In the genomic region with DNA sequence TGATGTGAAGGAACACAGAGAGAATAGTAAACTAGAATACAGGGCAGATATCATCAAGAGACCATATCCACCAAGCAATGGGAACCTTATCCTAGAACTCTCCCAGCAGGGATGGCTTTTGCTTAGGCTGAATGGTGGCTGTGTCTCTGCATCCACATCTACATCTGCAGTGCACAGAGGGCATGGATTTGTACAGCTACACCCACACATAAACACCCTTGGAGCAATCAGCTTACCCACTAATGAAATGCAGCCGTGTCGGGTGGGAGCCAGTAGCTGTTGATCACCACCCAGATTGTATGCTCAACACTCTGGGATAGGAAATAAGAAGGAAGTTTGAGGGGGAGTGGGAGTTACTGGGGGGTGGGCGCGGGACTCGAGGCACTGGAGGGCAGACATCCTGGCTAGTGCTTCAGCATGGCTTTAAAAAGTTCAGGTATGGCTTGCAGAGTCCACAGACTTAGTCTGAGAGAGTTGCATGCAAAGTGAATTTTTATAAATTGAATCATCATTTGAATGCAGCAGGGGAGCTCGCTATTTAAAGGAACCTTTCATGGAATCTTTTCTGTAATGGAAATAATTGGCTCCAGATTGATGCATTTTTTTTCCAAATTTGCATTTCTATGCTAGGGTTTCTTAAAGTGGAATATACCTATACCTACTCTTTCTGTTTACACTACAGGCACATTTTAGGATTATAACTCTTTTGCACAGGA, we compare ENCODE assay signal across 17 mouse cellular contexts. TPM values are rescaled to one million over a fixed set of nuclear protein-coding genes. Genes with fewer than 3 reads are reported as not detected.
DNase-seq lines count a peak whose midpoint lies in the region; ATAC-seq lines count a peak whose summit lies in the region.
"Had no signal": no experiment of that assay in that cellular context is flagged by ENCODE, and none has a peak within 500 bp of the region (broad histone marks: within the 10 kb centered on the region; RNA-seq: fewer than 3 reads in every experiment).

No protein-coding gene starts in this region.

- peaks cover 26% of the 10 kb centered on the region for H3K4me1 ChIP-seq in midbrain, embryonic 15.5 days
- H3K4me1 ChIP-seq in midbrain, embryonic 10.5 days, result peaks cover 40% of the 10 kb centered on the region
- peaks cover 31% of the 10 kb centered on the region for H3K4me1 ChIP-seq in embryonic facial prominence, embryonic 15.5 days
- peaks cover 22% of the 10 kb centered on the region for H3K4me1 ChIP-seq in hindbrain, embryonic 12.5 days
- peaks cover 7% of the 10 kb centered on the region; the same call in 1 of the 2 replicates for H3K4me1 ChIP-seq in limb, embryonic 15.5 days
- H3K4me1 ChIP-seq: intestine, embryonic 15.5 days had no signal

- no peak overlapping the region; the same call in 1 of the 2 replicates for H3K4me2 ChIP-seq in midbrain, embryonic 15.5 days
- peak overlapping the region; percentile 34 for H3K4me2 ChIP-seq in embryonic facial prominence, embryonic 15.5 days (replicated peaks)
- no peak overlapping the region for H3K4me2 ChIP-seq in hindbrain, embryonic 12.5 days (replicated peaks)
- H3K4me2 ChIP-seq in limb, embryonic 15.5 days, result 0 out of 2 replicates have a peak overlapping the region, but pooled peaks have one; percentile 14
- H3K4me2 ChIP-seq: intestine, embryonic 15.5 days; lung, embryonic 14.5 days had no signal

- no peak for DNase-seq in midbrain, embryonic 10.5 days (ENCODE audit: low spot score)
- no peak for DNase-seq in gastrocnemius, postnatal 10 days
- DNase-seq in spleen, postnatal 14 days (ENCODE audit: low spot score in 2 of 2), result no peak
- DNase-seq in T-cell, adult 2 months (ENCODE audit: low spot score), result no peak
- DNase-seq: cerebellum, adult 9-10 months; liver; lung, embryonic 14.5 days; right cerebral cortex, postnatal 25 days had no signal

- H3K9ac ChIP-seq in midbrain, embryonic 15.5 days, result no peak overlapping the region
- H3K9ac ChIP-seq in embryonic facial prominence, embryonic 15.5 days, result no peak overlapping the region
- H3K9ac ChIP-seq in hindbrain, embryonic 12.5 days, result no peak overlapping the region
- H3K9ac ChIP-seq in limb, embryonic 15.5 days, result no peak overlapping the region
- H3K9ac ChIP-seq: intestine, embryonic 15.5 days; lung, embryonic 14.5 days had no signal

- H3K9me3 ChIP-seq in midbrain, embryonic 15.5 days, result no peaks in the 10 kb centered on the region
- no peaks in the 10 kb centered on the region for H3K9me3 ChIP-seq in midbrain, embryonic 10.5 days (replicated peaks)
- no peaks in the 10 kb centered on the region for H3K9me3 ChIP-seq in embryonic facial prominence, embryonic 15.5 days (replicated peaks)
- H3K9me3 ChIP-seq in hindbrain, embryonic 12.5 days (replicated peaks), result no peaks in the 10 kb centered on the region
- H3K9me3 ChIP-seq in limb, embryonic 15.5 days, result no peaks in the 10 kb centered on the region
- H3K9me3 ChIP-seq: intestine, embryonic 15.5 days had no signal

- WGBS in midbrain, embryonic 15.5 days, result 50% methylated on average over 6 of the region's 6 CpGs
- 80% methylated on average over 6 of the region's 6 CpGs for WGBS in midbrain, embryonic 10.5 days
- 26% methylated on average over 6 of the region's 6 CpGs for WGBS in embryonic facial prominence, embryonic 15.5 days
- 56% methylated on average over 6 of the region's 6 CpGs for WGBS in hindbrain, embryonic 12.5 days
- WGBS in limb, embryonic 15.5 days, result 34% methylated on average over 6 of the region's 6 CpGs

- H3K27me3 ChIP-seq in midbrain, embryonic 15.5 days (replicated peaks), result no peaks in the 10 kb centered on the region
- no peaks in the 10 kb centered on the region for H3K27me3 ChIP-seq in midbrain, embryonic 10.5 days (ENCODE audit: low read depth, poor library complexity, severe bottlenecking)
- H3K27me3 ChIP-seq in embryonic facial prominence, embryonic 15.5 days, result no peaks in the 10 kb centered on the region
- no peaks in the 10 kb centered on the region for H3K27me3 ChIP-seq in hindbrain, embryonic 12.5 days
- H3K27me3 ChIP-seq in limb, embryonic 15.5 days, result no peaks in the 10 kb centered on the region
- H3K27me3 ChIP-seq: intestine, embryonic 15.5 days had no signal

- no peak overlapping the region for H3K4me3 ChIP-seq in midbrain, embryonic 15.5 days
- no peak overlapping the region for H3K4me3 ChIP-seq in midbrain, embryonic 10.5 days
- no peak overlapping the region for H3K4me3 ChIP-seq in embryonic facial prominence, embryonic 15.5 days (replicated peaks)
- H3K4me3 ChIP-seq in hindbrain, embryonic 12.5 days, result no peak overlapping the region
- H3K4me3 ChIP-seq in limb, embryonic 15.5 days, result no peak overlapping the region
- H3K4me3 ChIP-seq: intestine, embryonic 15.5 days had no signal

- no peaks in the 10 kb centered on the region for H3K36me3 ChIP-seq in midbrain, embryonic 15.5 days (replicated peaks)
- peaks cover 34% of the 10 kb centered on the region for H3K36me3 ChIP-seq in midbrain, embryonic 10.5 days
- H3K36me3 ChIP-seq in embryonic facial prominence, embryonic 15.5 days, result peaks cover 3% of the 10 kb centered on the region; the same call in 1 of the 2 replicates
- H3K36me3 ChIP-seq in hindbrain, embryonic 12.5 days, result no peaks in the 10 kb centered on the region
- H3K36me3 ChIP-seq in limb, embryonic 15.5 days, result no peaks in the 10 kb centered on the region
- H3K36me3 ChIP-seq: intestine, embryonic 15.5 days had no signal

- ATAC-seq in midbrain, embryonic 15.5 days (replicated peaks), result 0 out of 2 replicates have a peak, but pooled peaks have one; percentile 4
- peak; percentile 72 for ATAC-seq in embryonic facial prominence, embryonic 15.5 days (ENCODE audit: insufficient number of reproducible peaks, low FRiP score, low TSS enrichment, low read depth)
- peak; percentile 56; the same call in 1 of the 2 replicates for ATAC-seq in hindbrain, embryonic 12.5 days (ENCODE audit: low FRiP score)
- ATAC-seq in limb, embryonic 15.5 days (ENCODE audit: insufficient number of reproducible peaks, low FRiP score, low TSS enrichment, low read depth), result no peak
- ATAC-seq: intestine, embryonic 15.5 days had no signal

- H3K27ac ChIP-seq in midbrain, embryonic 15.5 days, result no peak overlapping the region
- H3K27ac ChIP-seq in midbrain, embryonic 10.5 days (replicated peaks), result no peak overlapping the region
- peak overlapping the region; percentile 91 for H3K27ac ChIP-seq in embryonic facial prominence, embryonic 15.5 days (replicated peaks)
- H3K27ac ChIP-seq in hindbrain, embryonic 12.5 days, result peak overlapping the region; percentile 62
- peak overlapping the region; percentile 85 for H3K27ac ChIP-seq in limb, embryonic 15.5 days
- H3K27ac ChIP-seq: intestine, embryonic 15.5 days had no signal

RNA-seq across cellular contexts. Expression of gene Lrtm1, which starts 10.5 kb away (rescaled TPM):
- 0.28 and 0.37 TPM in 2 replicates for polyA plus RNA-seq in midbrain, embryonic 15.5 days (2015; fragmentation: Nextera tagmentation; extraction: Ambion mirVana)
- 17.5 and 27.2 TPM in 2 replicates for polyA plus RNA-seq in midbrain, embryonic 10.5 days (2016; fragmentation: Nextera tagmentation; extraction: Ambion mirVana)
- polyA plus RNA-seq in embryonic facial prominence, embryonic 15.5 days (2015; fragmentation: Nextera tagmentation; extraction: Ambion mirVana), result 0.61 and 0.98 TPM in 2 replicates
- polyA plus RNA-seq in hindbrain, embryonic 12.5 days (2016; fragmentation: Nextera tagmentation; extraction: Ambion mirVana), result 0.49 and 0.86 TPM in 2 replicates
- 0.81 and 2.8 TPM in 2 replicates for polyA plus RNA-seq in limb, embryonic 15.5 days (2015; fragmentation: Nextera tagmentation; extraction: Ambion mirVana)
- 10 to 100 TPM; 36.0 to 39.1 TPM for total RNA-seq in gastrocnemius, postnatal 10 days (2021)
- total RNA-seq: granulocyte monocyte progenitor cell, adult 5-6 weeks; layer of hippocampus, postnatal 14 days; megakaryocyte, adult 5-6 weeks had no signal
- polyA plus RNA-seq: intestine, embryonic 15.5 days; thymus, postnatal 0 days had no signal

Comparison
In these comparisons a context has a peak if more than half of its experiments do, and no peak if none do; other contexts are left out.
1. H3K27ac ChIP-seq: peak in embryonic facial prominence, embryonic 15.5 days (single experiment), hindbrain, embryonic 12.5 days (single experiment) and limb, embryonic 15.5 days (single experiment); none in midbrain, embryonic 15.5 days (single experiment) and midbrain, embryonic 10.5 days (single experiment).
2. H3K4me2 ChIP-seq: peak in embryonic facial prominence, embryonic 15.5 days (single experiment) and limb, embryonic 15.5 days (single experiment); none in midbrain, embryonic 15.5 days (single experiment) and hindbrain, embryonic 12.5 days (single experiment).